24 mouse cellular contexts compared by ENCODE assay signal in the genomic region with DNA sequence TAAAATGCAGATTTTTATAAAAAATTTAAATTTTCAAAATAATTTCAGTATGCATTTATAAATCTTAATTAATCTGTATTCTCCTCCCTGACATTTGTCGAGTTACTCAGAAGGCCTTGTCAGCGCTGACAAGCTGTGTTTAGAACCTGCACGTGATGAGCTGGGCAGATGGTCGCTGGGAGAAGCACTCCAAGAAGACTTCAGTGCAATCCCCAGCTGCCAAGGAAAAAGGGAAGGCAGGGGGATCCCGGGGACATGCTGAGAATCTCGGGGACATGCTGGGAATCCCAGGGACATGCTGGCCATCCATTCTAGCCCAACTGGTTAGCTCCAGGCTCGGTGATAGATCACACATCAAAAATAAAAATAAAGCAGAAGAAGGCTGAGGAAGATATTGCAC.
DNase-seq lines count a peak whose midpoint lies in the region; ATAC-seq and TF ChIP-seq lines count a peak whose summit lies in the region.
"Had no signal": no experiment of that assay in that cellular context is flagged by ENCODE, and none has a peak within 500 bp of the region (broad histone marks: within the 10 kb centered on the region; RNA-seq: fewer than 3 reads in every experiment).

No protein-coding gene starts in this region.

- 69% methylated on average over 7 of the region's 7 CpGs for WGBS in midbrain, postnatal 0 days
- 70% methylated on average over 7 of the region's 7 CpGs for WGBS in midbrain, embryonic 11.5 days
- WGBS in forebrain, postnatal 0 days, result 45% methylated on average over 7 of the region's 7 CpGs

- ATAC-seq in frontal cortex, adult (ENCODE audit: low TSS enrichment), result no peak
- ATAC-seq in midbrain, postnatal 0 days (ENCODE audit: low FRiP score), result no peak
- ATAC-seq in midbrain, embryonic 11.5 days (ENCODE audit: low FRiP score), result no peak
- ATAC-seq in forebrain, postnatal 0 days, result peak; percentile 89

- H3K4me3 ChIP-seq in midbrain, postnatal 0 days (ENCODE audit: low read depth, low read length), result no peak overlapping the region
- H3K4me3 ChIP-seq in midbrain, embryonic 11.5 days (ENCODE audit: low read depth, low read length), result no peak overlapping the region
- H3K4me3 ChIP-seq in forebrain, postnatal 0 days (ENCODE audit: low read depth, low read length), result no peak overlapping the region
- H3K4me3 ChIP-seq: erythroblast, embryonic 14.5 days; gastrocnemius, adult 2 months; heart, adult 2 months; heart, embryonic 15.5 days; hindbrain, embryonic 12.5 days; limb, embryonic 10.5 days; midbrain, embryonic 12.5 days; myocyte; neural tube, embryonic 15.5 days; stomach, embryonic 15.5 days had no signal

- TF ChIP-seq CTCF in midbrain, postnatal 0 days (IDR thresholded peaks at IDR 0.05), result no peak
- no peak for TF ChIP-seq CTCF in forebrain, postnatal 0 days (IDR thresholded peaks at IDR 0.05; ENCODE audit: low read depth)

- H3K27me3 ChIP-seq in midbrain, postnatal 0 days (ENCODE audit: insufficient read depth, low read length), result no peaks in the 10 kb centered on the region
- H3K27me3 ChIP-seq in midbrain, embryonic 11.5 days (ENCODE audit: control insufficient read depth, insufficient read depth, low read length), result no peaks in the 10 kb centered on the region
- H3K27me3 ChIP-seq in forebrain, postnatal 0 days (ENCODE audit: insufficient read depth, low read length), result no peaks in the 10 kb centered on the region
- H3K27me3 ChIP-seq: heart, embryonic 15.5 days; hindbrain, embryonic 12.5 days; midbrain, embryonic 12.5 days; neural tube, embryonic 15.5 days; stomach, embryonic 15.5 days had no signal

- H3K27ac ChIP-seq in midbrain, postnatal 0 days (ENCODE audit: low read depth, low read length), result no peak overlapping the region
- no peak overlapping the region for H3K27ac ChIP-seq in midbrain, embryonic 11.5 days (ENCODE audit: low read depth, low read length)
- H3K27ac ChIP-seq in forebrain, postnatal 0 days (ENCODE audit: low read depth, low read length), result no peak overlapping the region
- H3K27ac ChIP-seq: gastrocnemius, adult 2 months; heart, adult 2 months; heart, embryonic 15.5 days; hindbrain, embryonic 12.5 days; limb, embryonic 10.5 days; macrophage; midbrain, embryonic 12.5 days; neural tube, embryonic 15.5 days; stomach, embryonic 15.5 days had no signal

- H3K9me3 ChIP-seq in midbrain, postnatal 0 days (ENCODE audit: low read length), result no peaks in the 10 kb centered on the region
- no peaks in the 10 kb centered on the region for H3K9me3 ChIP-seq in midbrain, embryonic 11.5 days (ENCODE audit: control insufficient read depth, low read length)
- no peaks in the 10 kb centered on the region for H3K9me3 ChIP-seq in forebrain, postnatal 0 days (ENCODE audit: low read length)
- H3K9me3 ChIP-seq: heart, embryonic 15.5 days; hindbrain, embryonic 12.5 days; limb, embryonic 10.5 days; midbrain, embryonic 12.5 days; neural tube, embryonic 15.5 days; stomach, embryonic 15.5 days had no signal

- H3K36me3 ChIP-seq in midbrain, postnatal 0 days (ENCODE audit: insufficient read depth, low read length), result no peaks in the 10 kb centered on the region
- no peaks in the 10 kb centered on the region for H3K36me3 ChIP-seq in midbrain, embryonic 11.5 days (ENCODE audit: control insufficient read depth, insufficient read depth, low read length)
- no peaks in the 10 kb centered on the region for H3K36me3 ChIP-seq in forebrain, postnatal 0 days (ENCODE audit: insufficient read depth)
- H3K36me3 ChIP-seq: heart, embryonic 15.5 days; hindbrain, embryonic 12.5 days; limb, embryonic 10.5 days; midbrain, embryonic 12.5 days; neural tube, embryonic 15.5 days; stomach, embryonic 15.5 days had no signal

- no peak overlapping the region for H3K4me2 ChIP-seq in midbrain, postnatal 0 days (ENCODE audit: low read depth, low read length, poor library complexity, severe bottlenecking)
- no peak overlapping the region for H3K4me2 ChIP-seq in midbrain, embryonic 11.5 days
- no peak overlapping the region for H3K4me2 ChIP-seq in forebrain, postnatal 0 days (ENCODE audit: low read depth)
- H3K4me2 ChIP-seq: heart, embryonic 15.5 days; hindbrain, embryonic 12.5 days; liver, embryonic 11.5 days; lung, embryonic 14.5 days; midbrain, embryonic 12.5 days; neural tube, embryonic 15.5 days; stomach, embryonic 15.5 days had no signal

- H3K4me1 ChIP-seq in midbrain, postnatal 0 days (ENCODE audit: insufficient read depth, low read length), result no peaks in the 10 kb centered on the region
- no peaks in the 10 kb centered on the region for H3K4me1 ChIP-seq in midbrain, embryonic 11.5 days (ENCODE audit: control insufficient read depth, insufficient read depth, low read length)
- H3K4me1 ChIP-seq in forebrain, postnatal 0 days (ENCODE audit: insufficient read depth), result no peaks in the 10 kb centered on the region; the same call in 1 of the 2 replicates
- H3K4me1 ChIP-seq: heart, embryonic 15.5 days; hindbrain, embryonic 12.5 days; limb, embryonic 10.5 days; midbrain, embryonic 12.5 days; neural tube, embryonic 15.5 days; stomach, embryonic 15.5 days had no signal

- DNase-seq in frontal cortex, postnatal 14 days (ENCODE audit: low spot score in 2 of 2), result peak; percentile 7 to 18
- peak; percentile 17 for DNase-seq in midbrain, postnatal 0 days (ENCODE audit: low spot score)
- DNase-seq in midbrain, embryonic 11.5 days (ENCODE audit: low spot score, missing footprints), result no peak
- DNase-seq in forebrain, postnatal 0 days, result peak; percentile 79
- peak; percentile 4 for DNase-seq in telencephalon, adult 2 months (ENCODE audit: low read depth, low spot score)
- no peak for DNase-seq in ovary, postnatal 10 days (ENCODE audit: low spot score)
- DNase-seq: adrenal gland, postnatal 36 days; cerebellum, postnatal 36 days; gastrocnemius, adult 2 months; heart, adult 2 months; kidney, adult 9 months; kidney, postnatal 36 days; lung, embryonic 14.5 days had no signal

- H3K9ac ChIP-seq in midbrain, postnatal 0 days (replicated peaks; ENCODE audit: low read length, poor library complexity, severe bottlenecking), result no peak overlapping the region
- H3K9ac ChIP-seq in midbrain, embryonic 11.5 days (ENCODE audit: low read length), result no peak overlapping the region
- no peak overlapping the region for H3K9ac ChIP-seq in forebrain, postnatal 0 days
- H3K9ac ChIP-seq: heart, embryonic 15.5 days; hindbrain, embryonic 12.5 days; lung, embryonic 14.5 days; midbrain, embryonic 12.5 days; neural tube, embryonic 15.5 days; stomach, embryonic 15.5 days had no signal

Comparison
In these comparisons a context has a peak if more than half of its experiments do, and no peak if none do; other contexts are left out.
1. DNase-seq: peak in frontal cortex, postnatal 14 days (2 of 2), midbrain, postnatal 0 days (single experiment), forebrain, postnatal 0 days (single experiment) and telencephalon, adult 2 months (single experiment); none in midbrain, embryonic 11.5 days (single experiment) and ovary, postnatal 10 days (single experiment).